Mouse (Mus musculus) common myeloid progenitor, adult 5-6 weeks (primary cell): ENCODE measurements around the gene Dpp6. TPM values are rescaled to one million over a fixed set of nuclear protein-coding genes. Genes with fewer than 3 reads are reported as not detected.

Experiments used
- ATAC-seq: replicated peaks from 2 replicates; pipeline ENCODE4 v1.8.0; 2016; ENCODE audit warnings: low read depth, mild to moderate bottlenecking, moderate TSS enrichment, inconsistent platforms; ENCODE audit not compliant: poor library complexity, severe bottlenecking
- total RNA-seq: library from RNA; stranded (forward); fragments of 200-1000, 187-1606 nt; gene quantifications from 2 replicates; pipeline ENCODE4 v1.2.3, GENCODE M21; 2017

Gene Dpp6
- total RNA-seq, 1 experiment from 2014 or later = not detected

GRCm38 (mm10) chr5:27261746-27262727 lies 445.0 kb downstream of the Dpp6 start:
- no peak for ATAC-seq

GRCm38 (mm10) chr5:27262751-27263150 lies 445.7 kb downstream of the Dpp6 start:
- no peak for ATAC-seq

- no peak for ATAC-seq
Measured at GRCm38 (mm10) chr5:27265281-27265680, 448.3 kb downstream of the Dpp6 start.

- ATAC-seq = no peak
Measured at GRCm38 (mm10) chr5:27271336-27271735, 454.3 kb downstream of the Dpp6 start.

- ATAC-seq = peak; percentile 62
Measured at GRCm38 (mm10) chr5:27274781-27275395, 457.9 kb downstream of the Dpp6 start.

GRCm38 (mm10) chr5:27275871-27276270 lies 458.9 kb downstream of the Dpp6 start:
- ATAC-seq = no peak

- no peak for ATAC-seq
Measured at GRCm38 (mm10) chr5:27278120-27278645, 461.2 kb downstream of the Dpp6 start.

GRCm38 (mm10) chr5:27286876-27287275 lies 469.9 kb downstream of the Dpp6 start:
- no peak for ATAC-seq

- ATAC-seq = no peak
Measured at GRCm38 (mm10) chr5:27291378-27291777, 474.4 kb downstream of the Dpp6 start.

- no peak for ATAC-seq
Measured at GRCm38 (mm10) chr5:27292236-27292635, 475.2 kb downstream of the Dpp6 start.

- peak; percentile 42; the same call in 1 of the 2 replicates for ATAC-seq
Measured at GRCm38 (mm10) chr5:27304115-27304514, 487.1 kb downstream of the Dpp6 start.

- no peak for ATAC-seq
Measured at GRCm38 (mm10) chr5:27306497-27307152, 489.6 kb downstream of the Dpp6 start.

GRCm38 (mm10) chr5:27310217-27310616 lies 493.2 kb downstream of the Dpp6 start:
- ATAC-seq = no peak

- ATAC-seq = no peak
Measured at GRCm38 (mm10) chr5:27316674-27317073, 499.7 kb downstream of the Dpp6 start.

- ATAC-seq = no peak
Measured at GRCm38 (mm10) chr5:27317264-27317663, 500.3 kb downstream of the Dpp6 start.

- no peak for ATAC-seq
Measured at GRCm38 (mm10) chr5:27317832-27318231, 500.8 kb downstream of the Dpp6 start.

- ATAC-seq = no peak
Measured at GRCm38 (mm10) chr5:27319731-27320130, 502.7 kb downstream of the Dpp6 start.

- ATAC-seq = no peak
Measured at GRCm38 (mm10) chr5:27322895-27323792, 506.1 kb downstream of the Dpp6 start.

GRCm38 (mm10) chr5:27324346-27324928 lies 507.4 kb downstream of the Dpp6 start:
- ATAC-seq = no peak
